Mouse (Mus musculus) olfactory bulb, adult 2 months (tissue): ENCODE results near the gene Gsg1.

Experiments used
- CTCF ChIP-seq: fragments of 200-500 bp; IDR thresholded peaks from 2 replicates; pipeline ENCODE4 v1.5.1; 2012; ENCODE audit warnings: low read depth, mild to moderate bottlenecking, low read length, moderate library complexity; ENCODE audit not compliant: insufficient read depth
- POLR2A ChIP-seq: fragments of 200-500 bp; IDR thresholded peaks from 2 replicates; pipeline ENCODE4 v1.6.1; 2012; ENCODE audit warnings: mild to moderate bottlenecking, low read depth, low read length, moderate library complexity; ENCODE audit not compliant: insufficient read depth

GRCm38 (mm10) chr6:135252728-135253077, 1.4 kb downstream of the Gsg1 start:
- TF ChIP-seq CTCF: no peak
- no peak for TF ChIP-seq POLR2A
